Mouse (Mus musculus) kidney, adult 2 months (tissue): ENCODE results near the gene Pi4kb. TPM values are rescaled to one million over a fixed set of nuclear protein-coding genes. Genes with fewer than 3 reads are reported as not detected.

Source experiments
- DNase-seq: peaks from one replicate; pipeline ENCODE4 v3.0.0; 2021
- H3K27ac ChIP-seq: fragments of 200-500 bp; 2 replicates; pipeline ENCODE4 v1.5.1; 2012; ENCODE audit warnings: low read depth, low read length, control low read depth, inconsistent platforms; ENCODE audit not compliant: insufficient read depth
- H3K27me3 ChIP-seq: fragments of 200-500 bp; replicated peaks from 2 replicates; pipeline ENCODE4 v1.6.1; 2012; ENCODE audit warnings: mild to moderate bottlenecking, moderate library complexity, low read length, inconsistent platforms; ENCODE audit not compliant: control insufficient read depth, insufficient read depth
- H3K36me3 ChIP-seq: fragments of 200-500 bp; 2 replicates; pipeline ENCODE4 v1.6.1; 2012; ENCODE audit warnings: mild to moderate bottlenecking, moderate library complexity, low read length, inconsistent platforms; ENCODE audit not compliant: control insufficient read depth, insufficient read depth
- H3K4me1 ChIP-seq: fragments of 200-500 bp; 2 replicates; pipeline ENCODE4 v1.6.1; 2011; ENCODE audit warnings: low read length; ENCODE audit not compliant: control insufficient read depth, insufficient read depth
- H3K4me3 ChIP-seq: fragments of 200-500 bp; 2 replicates; pipeline ENCODE4 v1.5.1; 2011; ENCODE audit warnings: mild to moderate bottlenecking, low read depth, low read length, control low read depth; ENCODE audit not compliant: insufficient read depth
- CTCF ChIP-seq: fragments of 200-500 bp; conservative IDR thresholded peaks from 2 replicates; pipeline ENCODE4 v1.5.1; 2011; ENCODE audit warnings: low read depth, mild to moderate bottlenecking, control low read depth, low read length, moderate library complexity, mixed read lengths; ENCODE audit not compliant: insufficient read depth, insufficient read length
- POLR2A ChIP-seq: fragments of 200-500 bp; IDR thresholded peaks from one replicate; pipeline ENCODE4 v1.6.1; 2011; ENCODE audit warnings: low read depth, low read length, control low read depth
- WGBS: fragments of 180-500 bp; shearing (Covaris S2); methylation state at CpG from one replicate; pipeline ENCODE4 v1.1.7; 2018; 5-methylcytosine and 5-hydroxymethylcytosine counted together
- polyA plus RNA-seq: library from polyadenylated mRNA; depleted of rRNA; stranded (reverse); fragments of >200 nt; gene quantifications from 2 replicates; pipeline ENCODE4 v1.2.3, GENCODE M21; 2012

The Pi4kb gene
- polyA plus RNA-seq, 1 experiment, result 35.9 TPM

- H3K4me3 ChIP-seq, result no peak overlapping the region
- no peaks in the 10 kb centered on the region; the same call in 1 of the 2 replicates for H3K4me1 ChIP-seq
- WGBS, result 43% methylated on average over 8 of the region's 8 CpGs
- no peak overlapping the region for H3K27ac ChIP-seq
- no peaks in the 10 kb centered on the region for H3K27me3 ChIP-seq
- H3K36me3 ChIP-seq, result no peaks in the 10 kb centered on the region
- no peak for DNase-seq
- TF ChIP-seq POLR2A (no peak), CTCF (no peak)
Observed at GRCm38 (mm10) chr3:94959871-94960270, 14.7 kb upstream of the Pi4kb start.

- 53% methylated on average over 5 of the region's 5 CpGs for WGBS
Observed at GRCm38 (mm10) chr3:94960322-94960721, 14.2 kb upstream of the Pi4kb start.

GRCm38 (mm10) chr3:94964989-94965388, 9.5 kb upstream of the Pi4kb start:
- no peak for TF ChIP-seq POLR2A
- no peak overlapping the region for H3K4me3 ChIP-seq
- no peaks in the 10 kb centered on the region for H3K36me3 ChIP-seq
- 97% methylated on average over 1 of the region's 1 CpGs for WGBS
- H3K27ac ChIP-seq, result no peak overlapping the region
- H3K27me3 ChIP-seq, result no peaks in the 10 kb centered on the region
- no peaks in the 10 kb centered on the region for H3K4me1 ChIP-seq
- no peak for DNase-seq

More at GRCm38 (mm10) chr3:94960322-94960721, 14.2 kb upstream of the Pi4kb start:
- no peak overlapping the region for H3K27ac ChIP-seq
- H3K4me1 ChIP-seq, result no peaks in the 10 kb centered on the region
- TF ChIP-seq POLR2A, result no peak
- TF ChIP-seq CTCF, result no peak
- no peak for DNase-seq
- H3K36me3 ChIP-seq, result no peaks in the 10 kb centered on the region
- H3K27me3 ChIP-seq, result no peaks in the 10 kb centered on the region
- no peak overlapping the region for H3K4me3 ChIP-seq

- no peaks in the 10 kb centered on the region for H3K4me1 ChIP-seq
- H3K36me3 ChIP-seq, result no peaks in the 10 kb centered on the region
- DNase-seq, result no peak
- 66% methylated on average over 1 of the region's 1 CpGs for WGBS
- H3K27ac ChIP-seq, result no peak overlapping the region
- no peaks in the 10 kb centered on the region for H3K27me3 ChIP-seq
- TF ChIP-seq POLR2A, result no peak
- TF ChIP-seq CTCF, result no peak
- H3K4me3 ChIP-seq, result no peak overlapping the region
Observed at GRCm38 (mm10) chr3:94965878-94966277, 8.7 kb upstream of the Pi4kb start.

GRCm38 (mm10) chr3:94972552-94972951, 2.0 kb upstream of the Pi4kb start:
- TF ChIP-seq POLR2A, result no peak
- TF ChIP-seq CTCF, result no peak
- 87% methylated on average over 3 of the region's 3 CpGs for WGBS
- Histone ChIP-seq H3K27ac (no peak overlapping the region), H3K36me3 (no peaks in the 10 kb centered on the region), H3K4me1 (peaks cover 5% of the 10 kb centered on the region; the same call in 1 of the 2 replicates), H3K27me3 (no peaks in the 10 kb centered on the region), H3K4me3 (no peak overlapping the region)
- no peak for DNase-seq

- Histone ChIP-seq H3K27ac (no peak overlapping the region), H3K36me3 (no peaks in the 10 kb centered on the region)
Observed at GRCm38 (mm10) chr3:94973620-94974019, 911 bp upstream of the Pi4kb start.

GRCm38 (mm10) chr3:94974026-94974527, 454 bp upstream of the Pi4kb start:
- WGBS, result 10% methylated on average over 9 of the region's 9 CpGs
- peak; percentile 45 for DNase-seq
- TF ChIP-seq CTCF (no peak), POLR2A (no peak)
- H3K27me3 ChIP-seq, result no peaks in the 10 kb centered on the region
- H3K4me3 ChIP-seq, result peak overlapping the region; percentile 91
- peak overlapping the region; percentile 58 for H3K27ac ChIP-seq
- H3K36me3 ChIP-seq, result no peaks in the 10 kb centered on the region
- peaks cover 5% of the 10 kb centered on the region; the same call in 1 of the 2 replicates for H3K4me1 ChIP-seq

More at GRCm38 (mm10) chr3:94973620-94974019, 911 bp upstream of the Pi4kb start:
- WGBS, result 90% methylated on average over 5 of the region's 5 CpGs
- H3K4me1 ChIP-seq, result peaks cover 5% of the 10 kb centered on the region; the same call in 1 of the 2 replicates
- H3K27me3 ChIP-seq, result no peaks in the 10 kb centered on the region
- H3K4me3 ChIP-seq, result no peak overlapping the region
- no peak for TF ChIP-seq CTCF
- no peak for TF ChIP-seq POLR2A
- DNase-seq, result no peak

GRCm38 (mm10) chr3:94984312-94984711, 9.8 kb downstream of the Pi4kb start:
- Histone ChIP-seq H3K36me3 (no peaks in the 10 kb centered on the region; the same call in 1 of the 2 replicates), H3K27me3 (no peaks in the 10 kb centered on the region), H3K27ac (no peak overlapping the region), H3K4me3 (no peak overlapping the region), H3K4me1 (peaks cover 6% of the 10 kb centered on the region; the same call in 1 of the 2 replicates)
- no peak for DNase-seq
- TF ChIP-seq CTCF, result no peak
- TF ChIP-seq POLR2A, result no peak
- 90% methylated on average over 11 of the region's 11 CpGs for WGBS
